Mouse (Mus musculus) liver, embryonic 12.5 days (tissue): ENCODE data around the gene Rnase12. TPM values are rescaled to one million over a fixed set of nuclear protein-coding genes. Genes with fewer than 3 reads are reported as not detected.
"Not testable (repeated sequence)": the region's sequence is repeated elsewhere in the genome, so short reads cannot be mapped to it uniquely, and the experiment has no call there.

Experiments
- ATAC-seq: fragments of 200-750 bp; cut with Nextera tagmentation; 2 replicates; pipeline ENCODE4 v1.8.0; 2017; ENCODE audit warnings: moderate number of reproducible peaks, mild to moderate bottlenecking, moderate library complexity
- H3K27ac ChIP-seq: fragments of 300-500 bp; sonication (generic); 2 replicates; pipeline ENCODE4 v1.5.1; 2016; ENCODE audit warnings: mild to moderate bottlenecking
- H3K27me3 ChIP-seq: fragments of 300-500 bp; sonication (generic); replicated peaks from 2 replicates; pipeline ENCODE4 v1.6.1; 2016; ENCODE audit warnings: mild to moderate bottlenecking, moderate library complexity
- H3K36me3 ChIP-seq: fragments of 300-500 bp; sonication (generic); 2 replicates; pipeline ENCODE4 v1.6.1; 2016; ENCODE audit warnings: mild to moderate bottlenecking, moderate library complexity
- H3K4me1 ChIP-seq: fragments of 300-500 bp; sonication (generic); 2 replicates; pipeline ENCODE4 v1.6.1; 2016
- H3K4me2 ChIP-seq: fragments of 300-500 bp; sonication (generic); 2 replicates; pipeline ENCODE4 v1.6.1; 2016; ENCODE audit warnings: mild to moderate bottlenecking, moderate library complexity
- H3K4me3 ChIP-seq: fragments of 300-500 bp; sonication (generic); 2 replicates; pipeline ENCODE4 v1.5.1; 2016; ENCODE audit warnings: mild to moderate bottlenecking, moderate library complexity
- H3K9ac ChIP-seq: fragments of 300-500 bp; sonication (generic); 2 replicates; pipeline ENCODE4 v1.6.1; 2016; ENCODE audit warnings: mild to moderate bottlenecking, moderate library complexity
- H3K9me3 ChIP-seq: fragments of 300-500 bp; sonication (generic); replicated peaks from 2 replicates; pipeline ENCODE4 v1.6.1; 2016; ENCODE audit warnings: mild to moderate bottlenecking, moderate library complexity
- WGBS: fragments of 180-500 bp; shearing (Covaris S2); methylation state at CpG from one replicate; pipeline ENCODE4 v1.1.7; 2016; ENCODE audit not compliant: insufficient replicate concordance; 5-methylcytosine and 5-hydroxymethylcytosine counted together
- polyA plus RNA-seq: library from polyadenylated mRNA; unstranded; fragments of >200 nt; fragmentation: Nextera tagmentation; extraction: Ambion mirVana; gene quantifications from 2 replicates; pipeline ENCODE4 v1.2.1, GENCODE M21; 2016

Rnase12 gene
- 0.44 and 1.4 TPM in 2 replicates for polyA plus RNA-seq

DNA sequence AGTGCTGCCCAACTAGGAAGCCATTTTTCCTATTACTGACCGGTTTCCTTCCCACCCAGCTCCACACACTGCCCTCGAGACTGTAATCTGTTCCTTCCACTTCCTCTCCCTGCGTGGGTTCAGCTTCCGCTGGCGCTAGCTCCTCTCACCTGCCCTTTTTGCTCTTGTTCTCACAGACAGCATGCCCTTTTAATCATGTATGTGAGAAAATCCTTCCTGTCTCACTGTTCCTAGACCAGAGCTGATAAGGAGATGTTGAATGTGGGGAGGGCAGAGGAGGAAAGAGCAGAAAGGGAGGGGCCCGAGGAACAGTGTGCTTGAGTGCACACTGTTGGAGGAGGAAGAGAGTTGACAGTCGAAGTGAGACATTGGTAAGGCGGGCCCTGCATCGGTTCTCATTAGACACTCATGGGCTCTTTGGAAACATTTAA lies at the start of gene Rnase12:
TSS of gene Rnase12 (minus strand) at position 261 of the 431 bp plus-strand sequence.
- WGBS, result 11% methylated on average over 9 of the region's 9 CpGs
- H3K4me3 ChIP-seq, result no peak within 1 kb of the TSS
- H3K36me3 ChIP-seq, result no peaks in the 10 kb centered on the region
- H3K27me3 ChIP-seq, result no peaks in the 10 kb centered on the region
- H3K9me3 ChIP-seq, result no peaks in the 10 kb centered on the region
- H3K4me2 ChIP-seq, result peak within 1 kb of the TSS; percentile 44
- ATAC-seq, result peak; percentile 64; the same call in 1 of the 2 replicates
- H3K9ac ChIP-seq, result no peak within 1 kb of the TSS
- no peak within 1 kb of the TSS for H3K27ac ChIP-seq
- H3K4me1 ChIP-seq, result peaks cover 22% of the 10 kb centered on the region

DNA sequence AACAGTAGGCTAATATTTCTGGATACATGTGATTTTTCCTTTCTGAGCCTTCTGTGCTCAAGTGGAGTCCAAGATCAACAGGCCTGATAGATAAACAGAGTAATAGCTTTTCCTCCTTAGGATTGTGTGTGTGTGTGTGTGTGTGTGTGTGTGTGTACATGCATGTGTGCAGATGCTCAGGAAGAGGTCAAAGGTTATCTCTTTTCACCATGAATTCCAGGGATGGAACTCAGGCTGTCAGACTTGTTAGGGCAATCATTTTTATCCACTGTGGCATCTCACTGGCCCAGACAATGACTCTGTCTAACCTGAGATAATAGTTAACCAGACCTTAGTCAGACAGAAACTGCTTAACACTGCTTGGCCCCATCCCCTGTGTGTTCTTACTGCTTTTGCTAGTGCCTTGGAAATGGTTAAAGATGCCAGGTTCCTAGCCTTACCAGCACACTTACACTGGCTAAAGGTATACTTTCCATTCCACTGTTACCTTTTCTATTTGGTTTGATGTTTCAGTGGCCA lies 49.0 kb upstream of the Rnase12 start:
- Histone ChIP-seq H3K36me3 (no peaks in the 10 kb centered on the region), H3K9ac (no peak overlapping the region), H3K4me2 (no peak overlapping the region), H3K27ac (no peak overlapping the region), H3K4me1 (peaks cover 25% of the 10 kb centered on the region), H3K27me3 (no peaks in the 10 kb centered on the region), H3K9me3 (no peaks in the 10 kb centered on the region), H3K4me3 (no peak overlapping the region)
- no peak for ATAC-seq

DNA sequence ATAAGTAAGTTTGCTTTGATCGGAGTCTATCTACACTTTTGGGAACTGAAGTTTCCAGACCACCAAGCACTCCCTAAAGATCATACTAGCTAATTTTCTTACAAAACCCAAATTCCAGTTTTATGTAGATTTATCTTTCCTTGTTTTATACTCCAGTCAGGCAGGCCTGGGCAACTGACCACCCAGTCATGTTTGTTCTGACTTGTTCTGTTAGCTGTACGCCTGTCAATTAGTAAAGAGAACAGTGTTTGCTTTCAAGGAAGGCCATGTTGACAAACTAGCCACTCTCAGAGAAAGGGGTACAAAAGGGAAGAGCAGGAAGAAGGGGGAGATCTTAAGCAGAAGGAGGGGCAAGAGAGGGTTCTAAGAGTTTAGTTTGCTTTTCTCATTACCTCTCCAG lies 46.9 kb upstream of the Rnase12 start:
- H3K4me2 ChIP-seq, result no peak overlapping the region
- WGBS, result 68% methylated on average over 2 of the region's 2 CpGs
- no peak overlapping the region for H3K9ac ChIP-seq
- H3K4me1 ChIP-seq, result peaks cover 25% of the 10 kb centered on the region
- no peak overlapping the region for H3K4me3 ChIP-seq
- no peaks in the 10 kb centered on the region for H3K27me3 ChIP-seq
- peak overlapping the region; percentile 16; the same call in 1 of the 2 replicates for H3K27ac ChIP-seq
- H3K36me3 ChIP-seq, result no peaks in the 10 kb centered on the region
- ATAC-seq, result no peak
- no peaks in the 10 kb centered on the region for H3K9me3 ChIP-seq

DNA sequence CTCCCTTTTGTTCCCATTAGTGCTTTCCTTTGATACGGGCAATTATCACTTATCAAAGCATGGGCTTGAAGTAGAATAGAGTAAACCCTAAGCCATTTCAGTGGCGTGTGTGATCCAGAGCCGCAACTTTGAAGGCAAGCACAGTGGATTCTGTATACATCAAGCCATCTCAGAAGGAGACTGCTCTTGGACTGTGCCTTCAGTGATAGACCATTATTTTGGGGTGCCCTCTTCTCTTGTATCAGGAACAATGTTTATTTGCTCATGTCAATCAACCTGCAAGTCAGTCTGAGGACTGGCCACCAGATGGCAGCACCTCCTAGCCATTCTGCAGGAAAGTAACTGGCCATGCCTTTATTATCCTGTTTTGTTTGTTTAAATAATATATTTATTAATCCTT lies 45.8 kb upstream of the Rnase12 start:
- no peak for ATAC-seq
- 64% methylated on average over 3 of the region's 3 CpGs for WGBS
- no peak overlapping the region for H3K27ac ChIP-seq
- no peaks in the 10 kb centered on the region for H3K36me3 ChIP-seq
- no peaks in the 10 kb centered on the region for H3K9me3 ChIP-seq
- no peaks in the 10 kb centered on the region for H3K27me3 ChIP-seq
- no peak overlapping the region for H3K9ac ChIP-seq
- H3K4me3 ChIP-seq, result no peak overlapping the region
- H3K4me2 ChIP-seq, result no peak overlapping the region
- peaks cover 25% of the 10 kb centered on the region for H3K4me1 ChIP-seq

DNA sequence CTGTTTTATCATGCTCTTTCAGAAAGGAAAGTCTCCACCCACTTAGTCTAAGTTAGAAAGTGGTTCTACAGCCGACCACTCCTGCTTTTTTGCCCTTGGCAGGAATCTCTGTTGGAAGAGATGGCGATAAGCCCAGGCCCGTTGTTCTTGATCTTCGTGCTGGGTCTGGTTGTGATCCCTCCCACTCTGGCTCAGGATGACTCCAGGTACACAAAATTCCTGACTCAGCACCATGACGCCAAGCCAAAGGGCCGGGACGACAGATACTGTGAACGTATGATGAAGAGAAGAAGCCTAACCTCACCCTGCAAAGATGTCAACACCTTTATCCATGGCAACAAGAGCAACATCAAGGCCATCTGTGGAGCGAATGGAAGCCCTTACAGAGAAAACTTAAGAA lies 43.8 kb upstream of the Rnase12 start:
- no peak for ATAC-seq
- WGBS, result 65% methylated on average over 9 of the region's 9 CpGs

DNA sequence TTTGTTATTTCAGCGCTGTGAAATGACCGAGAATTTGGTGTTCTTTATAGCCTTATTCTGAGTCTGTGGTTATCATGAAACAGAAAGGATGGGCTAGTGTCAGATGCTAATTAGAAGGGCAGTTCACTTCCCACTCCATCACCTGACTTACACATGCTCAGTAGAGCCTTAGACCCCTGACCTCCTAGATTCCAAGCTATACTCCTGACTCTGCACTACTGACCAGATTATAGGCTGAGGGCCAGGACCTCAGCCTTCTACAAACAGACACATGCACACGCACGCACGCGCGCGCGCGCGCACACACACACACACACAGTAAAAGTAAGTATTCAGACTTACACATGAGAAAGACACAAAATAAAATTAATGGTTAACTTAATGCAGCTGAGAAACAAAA lies 41.5 kb upstream of the Rnase12 start:
- Histone ChIP-seq H3K9me3 (no peaks in the 10 kb centered on the region), H3K4me3 (no peak overlapping the region), H3K4me2 (no peak overlapping the region), H3K27me3 (no peaks in the 10 kb centered on the region), H3K27ac (no peak overlapping the region), H3K36me3 (no peaks in the 10 kb centered on the region), H3K9ac (no peak overlapping the region), H3K4me1 (peaks cover 6% of the 10 kb centered on the region)
- no peak for ATAC-seq
- WGBS, result 90% methylated on average over 11 of the region's 11 CpGs

More for the DNA sequence above, 43.8 kb upstream of the Rnase12 start:
- Histone ChIP-seq H3K36me3 (no peaks in the 10 kb centered on the region), H3K27ac (no peak overlapping the region), H3K4me2 (no peak overlapping the region), H3K27me3 (no peaks in the 10 kb centered on the region), H3K4me3 (no peak overlapping the region), H3K9ac (no peak overlapping the region), H3K4me1 (peaks cover 19% of the 10 kb centered on the region), H3K9me3 (no peaks in the 10 kb centered on the region)

DNA sequence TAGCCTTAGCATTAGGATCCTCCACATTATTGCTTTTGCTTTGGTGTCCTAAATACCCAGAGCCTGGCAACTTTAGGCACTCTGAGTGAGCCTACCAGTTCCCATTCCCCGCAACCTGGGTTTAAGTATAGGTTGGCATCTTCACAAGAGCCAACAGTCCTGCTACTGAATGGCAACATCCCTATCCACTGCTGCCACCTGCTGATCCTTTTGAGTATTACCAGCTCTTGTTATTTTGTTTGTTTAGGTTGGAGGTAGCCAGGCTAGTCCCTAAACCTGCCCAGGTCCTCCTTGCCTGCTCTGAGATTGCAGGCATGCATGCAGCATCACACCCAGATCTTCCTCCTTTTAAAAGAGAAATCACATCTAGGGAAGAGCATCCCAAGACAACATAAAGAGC lies 40.8 kb upstream of the Rnase12 start:
- H3K27ac ChIP-seq, H3K9ac ChIP-seq, H3K9me3 ChIP-seq, H3K36me3 ChIP-seq, H3K4me3 ChIP-seq, H3K4me1 ChIP-seq, H3K4me2 ChIP-seq, H3K27me3 ChIP-seq: not testable (repeated sequence)
- ATAC-seq, result peak; percentile 38; the same call in 1 of the 2 replicates
- WGBS, result 26% methylated on average over 1 of the region's 1 CpGs

DNA sequence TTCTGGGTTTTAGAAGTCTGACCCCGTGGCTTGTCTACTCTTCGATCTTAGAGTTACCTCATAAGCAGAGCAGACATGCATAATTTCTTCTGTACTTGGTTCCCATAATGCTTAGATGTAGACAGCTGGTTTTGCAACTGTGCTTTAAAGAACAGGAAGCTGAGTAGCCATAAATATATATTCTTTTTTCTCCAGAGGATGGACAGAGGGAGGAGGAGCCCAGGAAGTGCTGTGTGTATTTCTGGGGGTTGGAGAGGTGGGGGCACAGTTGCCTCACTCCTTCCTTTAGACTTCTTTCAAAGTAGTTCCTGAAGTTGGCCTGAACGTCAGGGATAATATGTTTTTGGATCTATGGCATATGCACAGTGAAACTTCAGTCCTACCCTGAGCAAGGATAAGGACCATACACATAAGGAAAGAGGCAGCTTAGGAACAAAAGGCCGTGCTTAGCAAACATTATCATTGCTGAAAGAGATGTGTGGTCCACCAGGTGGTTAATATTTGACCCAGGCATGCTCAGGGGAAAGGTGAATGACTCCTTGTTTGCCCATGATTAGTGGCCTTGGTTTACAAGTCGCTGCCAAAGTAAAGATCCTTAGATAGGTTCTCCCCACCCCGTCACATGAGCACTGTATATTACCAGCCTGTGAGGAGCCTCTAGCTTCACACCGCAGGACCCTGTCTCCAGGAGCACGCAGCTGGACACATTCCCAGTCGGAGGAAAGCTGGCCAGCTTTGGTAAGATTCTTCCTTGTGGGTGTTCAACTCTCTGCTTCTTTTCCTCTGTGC lies 38.5 kb upstream of the Rnase12 start:
- peak; percentile 22 for ATAC-seq
- Histone ChIP-seq H3K36me3 (no peaks in the 10 kb centered on the region), H3K4me2 (peak overlapping the region; percentile 0; the same call in 1 of the 2 replicates), H3K27ac (no peak overlapping the region), H3K4me3 (no peak overlapping the region), H3K27me3 (no peaks in the 10 kb centered on the region), H3K9ac (no peak overlapping the region), H3K9me3 (no peaks in the 10 kb centered on the region), H3K4me1 (peaks cover 25% of the 10 kb centered on the region)
- WGBS, result 53% methylated on average over 9 of the region's 9 CpGs

DNA sequence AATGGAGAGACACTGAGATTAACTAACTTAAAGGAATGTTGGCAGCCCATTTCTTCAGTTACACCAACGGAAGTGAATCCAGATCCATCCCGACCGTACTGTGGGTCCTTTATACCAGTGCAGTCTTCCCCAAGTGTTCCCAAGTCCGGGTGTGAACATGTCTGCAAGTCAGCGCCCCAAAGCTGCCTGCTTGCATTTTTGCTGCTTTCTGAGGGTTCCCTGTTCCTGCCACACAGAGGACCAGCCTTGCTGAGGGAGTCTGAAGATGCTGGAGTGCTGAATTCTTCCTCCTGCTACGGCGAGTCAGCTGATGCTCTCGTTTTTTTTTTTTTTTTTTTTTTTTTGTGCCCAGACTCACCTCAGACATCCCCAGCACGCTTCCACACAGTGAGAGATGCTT lies 37.5 kb upstream of the Rnase12 start:
- H3K4me3 ChIP-seq, result no peak overlapping the region
- WGBS, result 55% methylated on average over 9 of the region's 9 CpGs
- H3K36me3 ChIP-seq, result no peaks in the 10 kb centered on the region
- no peaks in the 10 kb centered on the region for H3K9me3 ChIP-seq
- no peaks in the 10 kb centered on the region for H3K27me3 ChIP-seq
- no peak overlapping the region for H3K4me2 ChIP-seq
- no peak overlapping the region for H3K27ac ChIP-seq
- no peak overlapping the region for H3K9ac ChIP-seq
- ATAC-seq, result no peak
- H3K4me1 ChIP-seq, result peaks cover 29% of the 10 kb centered on the region

DNA sequence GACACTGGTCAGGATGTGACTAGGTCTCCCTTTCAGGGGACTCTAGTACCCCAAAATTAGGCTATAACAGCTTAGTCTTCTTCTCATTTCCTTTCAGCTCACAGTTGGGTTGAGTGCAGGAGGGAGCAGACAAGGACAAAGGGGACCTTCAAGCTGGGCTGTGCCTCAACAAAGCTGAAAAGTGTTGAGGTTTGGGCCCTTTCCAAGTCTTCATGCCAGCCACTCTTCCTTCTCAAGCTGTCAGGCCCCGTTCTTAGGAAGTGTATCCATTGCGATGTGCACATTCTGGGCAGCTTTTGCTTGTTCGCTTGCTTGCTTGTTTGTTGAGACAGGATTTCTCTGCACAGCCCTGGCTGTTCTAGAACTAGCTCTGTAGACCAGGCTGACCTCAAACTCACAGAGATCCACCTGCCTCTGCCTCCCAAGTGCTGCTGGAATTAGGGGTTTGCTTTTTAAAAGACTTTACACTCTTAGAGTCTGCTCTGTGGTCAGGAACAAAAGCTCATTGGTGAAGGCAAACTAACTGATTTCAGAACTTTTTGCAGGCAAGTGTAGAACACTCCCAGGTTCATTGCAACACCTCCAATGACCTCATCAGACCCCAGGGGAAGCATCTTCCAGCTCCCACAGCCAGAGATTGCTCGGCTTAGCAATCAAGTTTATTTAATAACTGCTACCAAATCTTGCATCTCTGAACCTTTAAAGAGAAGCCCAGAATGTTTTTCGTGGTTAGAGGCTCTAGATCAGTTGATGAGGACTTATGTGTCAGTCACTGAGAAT lies 36.8 kb upstream of the Rnase12 start:
- Histone ChIP-seq H3K4me2 (no peak overlapping the region), H3K4me3 (no peak overlapping the region), H3K9me3 (no peaks in the 10 kb centered on the region), H3K9ac (no peak overlapping the region), H3K36me3 (no peaks in the 10 kb centered on the region), H3K4me1 (peaks cover 29% of the 10 kb centered on the region), H3K27ac (no peak overlapping the region), H3K27me3 (no peaks in the 10 kb centered on the region)
- no peak for ATAC-seq
- 60% methylated on average over 5 of the region's 5 CpGs for WGBS

DNA sequence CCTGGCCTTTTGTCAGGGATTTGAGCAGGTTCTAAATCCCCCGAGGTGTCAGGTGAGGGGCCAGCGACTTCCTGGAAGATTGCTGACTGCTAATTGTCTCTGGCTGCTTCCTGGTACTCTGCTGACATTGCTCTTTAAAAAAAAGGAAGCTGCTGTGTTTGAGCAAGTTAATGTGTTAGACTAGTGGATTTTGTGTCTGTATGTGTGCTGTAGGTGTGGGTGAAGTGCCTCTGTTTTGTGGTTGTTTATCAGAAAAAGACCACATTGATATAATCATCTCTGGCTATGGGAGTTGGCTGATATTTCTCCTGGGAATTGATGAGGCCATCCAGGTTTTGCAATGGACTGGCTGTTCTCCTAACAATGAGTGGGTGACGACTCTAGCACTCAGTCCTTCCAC lies 36.0 kb upstream of the Rnase12 start:
- Histone ChIP-seq H3K4me3 (no peak overlapping the region), H3K4me1 (peaks cover 32% of the 10 kb centered on the region), H3K9me3 (no peaks in the 10 kb centered on the region), H3K9ac (no peak overlapping the region), H3K27me3 (no peaks in the 10 kb centered on the region), H3K36me3 (no peaks in the 10 kb centered on the region), H3K4me2 (no peak overlapping the region), H3K27ac (no peak overlapping the region)
- 19% methylated on average over 3 of the region's 3 CpGs for WGBS
- ATAC-seq, result no peak

DNA sequence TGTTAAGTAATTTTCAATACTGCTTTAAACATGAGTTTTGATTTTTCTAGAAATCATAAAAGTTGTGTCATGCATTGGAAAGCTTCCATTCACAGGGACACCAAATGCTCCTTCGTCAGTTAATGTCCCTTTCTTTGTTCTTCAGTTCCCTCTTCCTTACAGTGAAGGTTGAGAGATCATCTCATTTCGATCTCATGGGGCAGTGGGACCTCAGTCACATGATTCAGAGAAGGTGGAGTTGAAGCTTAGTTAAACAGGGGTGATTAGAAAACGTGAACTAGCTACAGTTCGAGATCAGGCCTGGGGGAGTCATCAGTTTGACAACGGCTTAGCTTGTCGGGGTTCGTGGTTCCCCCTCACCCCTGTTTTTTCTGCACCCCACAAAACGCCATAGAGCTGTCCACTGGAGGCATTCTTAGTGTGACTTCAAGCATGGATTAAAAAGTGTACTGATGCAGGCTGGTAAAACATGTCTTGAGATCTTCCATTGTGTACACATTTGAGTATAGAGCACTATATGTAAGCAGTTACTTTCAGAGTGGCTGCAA lies 34.7 kb upstream of the Rnase12 start:
- H3K27ac ChIP-seq, result no peak overlapping the region
- no peaks in the 10 kb centered on the region for H3K36me3 ChIP-seq
- 34% methylated on average over 8 of the region's 8 CpGs for WGBS
- no peaks in the 10 kb centered on the region for H3K27me3 ChIP-seq
- no peak overlapping the region for H3K9ac ChIP-seq
- no peak for ATAC-seq
- H3K4me1 ChIP-seq, result peaks cover 43% of the 10 kb centered on the region
- peak overlapping the region; percentile 95 for H3K4me2 ChIP-seq
- no peaks in the 10 kb centered on the region for H3K9me3 ChIP-seq
- H3K4me3 ChIP-seq, result no peak overlapping the region
